Mouse (Mus musculus) heart, adult 2 months (tissue): Measurements from ENCODE around the gene Strip2. TPM values are rescaled to one million over a fixed set of nuclear protein-coding genes. Genes with fewer than 3 reads are reported as not detected.

ENCODE experiments used
- DNase-seq, 2 experiments: peaks; one replicate each; pipeline ENCODE4 v3.0.0; 2021
- H3K27ac ChIP-seq: fragments of 200-600 bp; 2 replicates; pipeline ENCODE4 v1.8.1; 2022
- H3K27me3 ChIP-seq: fragments of 200-500 bp; 2 replicates; pipeline ENCODE4 v1.6.1; 2012; ENCODE audit warnings: mild to moderate bottlenecking, low read length, inconsistent platforms, mixed read lengths; ENCODE audit not compliant: control insufficient read depth, insufficient read depth
- H3K36me3 ChIP-seq: fragments of 200-500 bp; 2 replicates; pipeline ENCODE4 v1.6.1; 2012; ENCODE audit warnings: low read length, inconsistent platforms; ENCODE audit not compliant: control insufficient read depth, insufficient read depth
- H3K4me1 ChIP-seq: fragments of 200-500 bp; 2 replicates; pipeline ENCODE4 v1.6.1; 2011; ENCODE audit warnings: low read length; ENCODE audit not compliant: control insufficient read depth, insufficient read depth
- H3K4me3 ChIP-seq: fragments of 200-600 bp; 2 replicates; pipeline ENCODE4 v1.8.1; 2022
- H3K79me2 ChIP-seq: fragments of 200-500 bp; replicated peaks from 2 replicates; pipeline ENCODE4 v1.6.1; 2012; ENCODE audit warnings: mild to moderate bottlenecking, inconsistent platforms, low read length, moderate library complexity, mixed read lengths; ENCODE audit not compliant: control insufficient read depth, insufficient read depth
- H3K9ac ChIP-seq: fragments of 200-500 bp; 2 replicates; pipeline ENCODE4 v1.6.1; 2012; ENCODE audit warnings: low read depth, mild to moderate bottlenecking, control low read depth, inconsistent platforms, low read length, mixed read lengths
- CTCF ChIP-seq: fragments of 200-600 bp; IDR thresholded peaks from 2 replicates; pipeline ENCODE4 v1.8.1; 2022; ENCODE audit warnings: antibody characterized with exemption, mild to moderate bottlenecking, moderate library complexity
- EP300 ChIP-seq: fragments of 200-500 bp; IDR thresholded peaks from 2 replicates; pipeline ENCODE4 v1.6.1; 2011; ENCODE audit warnings: low read depth, low read length, control low read depth; ENCODE audit not compliant: insufficient read depth
- POLR2A ChIP-seq: fragments of 200-500 bp; IDR thresholded peaks from 2 replicates; pipeline ENCODE4 v1.6.1; 2011; ENCODE audit warnings: mild to moderate bottlenecking, low read depth, low read length, control low read depth; ENCODE audit not compliant: insufficient read depth
- WGBS: fragments of 180-500 bp; shearing (Covaris S2); methylation state at CpG from one replicate; pipeline ENCODE4 v1.1.7; 2018; 5-methylcytosine and 5-hydroxymethylcytosine counted together
- intact Hi-C: fragments of 180-260 bp; cut with DNase I; formaldehyde crosslinking; loops from one replicate; pipeline ENCODE4 v1.15.1; 2025
- polyA plus RNA-seq: library from polyadenylated mRNA; depleted of rRNA; stranded (reverse); fragments of >200 nt; gene quantifications from 2 replicates; pipeline ENCODE4 v1.2.3, GENCODE M21; 2012
- total RNA-seq, 2 experiments: library from RNA; stranded (reverse); gene quantifications; 2 replicates each; pipeline ENCODE4 v1.2.3; 2021

Strip2 gene
- total and polyA plus RNA-seq, 3 experiments, result 24.2 to 49.8 (median 46.9) TPM

DNA sequence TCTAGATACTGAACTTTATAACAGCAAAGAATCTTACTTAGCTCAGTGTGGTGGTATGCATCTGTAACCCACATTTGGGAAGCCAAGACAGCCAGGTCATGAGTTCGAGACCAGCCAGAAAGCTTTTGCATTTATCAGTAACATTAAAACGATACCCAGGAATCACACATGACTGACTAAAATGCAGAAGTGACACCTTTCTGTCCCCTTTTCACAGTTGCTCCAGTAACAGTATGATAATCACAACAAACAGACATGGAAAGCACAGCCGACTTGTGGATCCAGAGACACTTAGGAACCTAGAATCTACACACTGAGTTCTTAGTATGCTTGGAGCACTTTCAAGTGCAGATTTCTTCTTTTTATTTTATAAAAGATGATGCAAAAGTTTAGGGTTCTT lies 36.0 kb upstream of the Strip2 start:
- 81% methylated on average over 3 of the region's 3 CpGs for WGBS
- Histone ChIP-seq H3K79me2 (no peaks in the 10 kb centered on the region), H3K36me3 (peaks cover 6% of the 10 kb centered on the region), H3K4me3 (no peak overlapping the region), H3K27ac (no peak overlapping the region), H3K4me1 (no peaks in the 10 kb centered on the region; the same call in 1 of the 2 replicates), H3K9ac (no peak overlapping the region), H3K27me3 (no peaks in the 10 kb centered on the region)
- TF ChIP-seq CTCF (no peak), POLR2A (no peak), EP300 (no peak)
- intact Hi-C loops, result no loop called here
- DNase-seq, result no peak

DNA sequence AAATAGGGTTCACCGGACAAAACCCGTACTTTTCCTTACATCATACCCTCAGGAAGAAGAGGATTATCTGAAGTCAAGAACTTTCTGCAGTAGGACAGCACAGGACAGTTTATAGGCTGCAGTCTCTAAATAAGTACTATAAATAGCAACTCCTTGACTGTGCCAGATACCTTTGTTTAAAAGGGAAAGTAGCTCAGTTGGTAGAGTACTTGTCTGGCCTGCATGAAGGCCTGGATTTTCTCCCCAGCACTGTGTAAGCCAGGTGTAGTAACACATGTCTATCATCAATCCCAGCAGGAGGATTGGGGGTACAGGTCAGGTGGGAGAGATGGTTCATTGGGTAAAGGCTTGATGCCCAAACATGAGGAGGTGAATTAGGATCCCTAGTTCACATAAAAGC lies 34.9 kb upstream of the Strip2 start:
- Histone ChIP-seq H3K36me3 (peaks cover 2% of the 10 kb centered on the region), H3K27me3 (no peaks in the 10 kb centered on the region), H3K27ac (peak overlapping the region; percentile 78), H3K79me2 (no peaks in the 10 kb centered on the region), H3K4me1 (no peaks in the 10 kb centered on the region; the same call in 1 of the 2 replicates), H3K4me3 (no peak overlapping the region), H3K9ac (no peak overlapping the region)
- intact Hi-C loops, result loop anchor here (2.0 kb wide), 1 partner anchor 21 kb away; no protein-coding TSS in a partner anchor
- 40% methylated on average over 2 of the region's 2 CpGs for WGBS
- no peak for DNase-seq
- no peak for TF ChIP-seq EP300
- TF ChIP-seq POLR2A, result no peak
- TF ChIP-seq CTCF, result no peak

DNA sequence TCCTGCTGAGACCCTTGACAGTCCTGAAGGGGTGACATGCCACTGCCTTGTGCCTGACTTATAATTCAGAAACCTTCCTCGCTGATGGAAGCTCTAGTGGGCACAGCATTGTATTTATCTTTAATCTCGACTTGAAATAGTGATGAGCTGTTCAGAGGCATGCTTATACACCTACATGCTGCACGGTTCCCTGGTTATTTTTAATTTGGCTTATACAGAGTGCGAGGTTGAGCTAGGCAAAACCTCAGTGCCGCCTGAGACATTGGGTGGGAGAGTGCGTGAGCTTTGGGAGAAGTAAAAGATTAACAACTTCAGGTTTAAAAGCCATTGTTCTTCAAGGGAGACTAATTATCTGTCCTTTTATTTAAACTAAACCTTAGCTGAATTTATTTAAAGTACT lies 33.9 kb upstream of the Strip2 start:
- Histone ChIP-seq H3K4me1 (no peaks in the 10 kb centered on the region; the same call in 1 of the 2 replicates), H3K27ac (no peak overlapping the region; the same call in 1 of the 2 replicates), H3K4me3 (no peak overlapping the region), H3K9ac (no peak overlapping the region), H3K36me3 (peaks cover 2% of the 10 kb centered on the region), H3K79me2 (no peaks in the 10 kb centered on the region), H3K27me3 (no peaks in the 10 kb centered on the region)
- TF ChIP-seq CTCF, result no peak
- TF ChIP-seq POLR2A, result no peak
- no peak for TF ChIP-seq EP300
- DNase-seq, result no peak
- intact Hi-C loops, result loop anchor here (2.0 kb wide), 1 partner anchor 20 kb away; no protein-coding TSS in a partner anchor
- WGBS, result 64% methylated on average over 6 of the region's 6 CpGs

DNA sequence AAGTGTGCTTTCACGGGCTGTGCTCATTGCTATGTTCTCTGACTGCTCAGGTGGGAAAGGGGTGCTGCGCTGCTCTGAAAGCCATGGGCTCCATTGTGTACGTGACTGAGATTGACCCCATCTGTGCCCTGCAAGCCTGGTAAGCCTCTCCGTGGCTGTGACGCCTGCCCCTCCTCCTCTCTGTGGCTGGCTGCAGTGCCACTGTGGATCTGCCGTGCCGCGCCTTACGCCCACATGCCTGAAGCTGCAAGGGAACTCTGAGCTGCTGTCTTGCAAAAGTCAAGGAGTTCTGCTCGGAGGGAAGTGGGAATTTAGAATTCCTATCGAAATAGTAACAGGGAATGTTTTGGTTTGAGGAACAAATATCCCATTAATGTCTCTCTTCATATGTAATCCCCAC lies 25.7 kb upstream of the Strip2 start:
- Histone ChIP-seq H3K4me1 (no peaks in the 10 kb centered on the region), H3K79me2 (no peaks in the 10 kb centered on the region), H3K9ac (no peak overlapping the region), H3K36me3 (no peaks in the 10 kb centered on the region), H3K4me3 (no peak overlapping the region), H3K27me3 (no peaks in the 10 kb centered on the region), H3K27ac (no peak overlapping the region)
- TF ChIP-seq POLR2A (no peak), CTCF (no peak), EP300 (no peak)
- no peak for DNase-seq
- 77% methylated on average over 11 of the region's 11 CpGs for WGBS
- intact Hi-C loops, result no loop called here

DNA sequence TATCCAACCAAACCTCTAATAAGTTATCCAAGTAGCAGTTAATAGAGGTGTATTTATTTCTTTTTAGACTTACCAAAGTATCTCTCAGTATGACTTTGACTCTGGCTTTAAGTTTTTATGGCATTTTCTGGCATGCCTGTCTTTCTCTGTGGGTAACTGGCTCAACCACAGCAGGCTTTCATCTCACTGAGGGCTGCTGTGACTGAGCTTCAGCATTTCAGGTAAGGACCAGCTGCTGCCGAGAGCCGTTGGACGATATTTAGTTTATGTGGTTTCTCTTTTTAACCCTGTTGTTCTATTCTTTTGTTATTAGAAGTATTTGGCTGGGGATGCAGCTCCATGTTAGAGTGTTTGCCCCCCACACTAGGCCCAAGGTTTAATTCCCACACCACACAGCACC lies 19.8 kb upstream of the Strip2 start:
- H3K27ac ChIP-seq, result no peak overlapping the region
- intact Hi-C loops, result no loop called here
- 95% methylated on average over 3 of the region's 3 CpGs for WGBS

DNA sequence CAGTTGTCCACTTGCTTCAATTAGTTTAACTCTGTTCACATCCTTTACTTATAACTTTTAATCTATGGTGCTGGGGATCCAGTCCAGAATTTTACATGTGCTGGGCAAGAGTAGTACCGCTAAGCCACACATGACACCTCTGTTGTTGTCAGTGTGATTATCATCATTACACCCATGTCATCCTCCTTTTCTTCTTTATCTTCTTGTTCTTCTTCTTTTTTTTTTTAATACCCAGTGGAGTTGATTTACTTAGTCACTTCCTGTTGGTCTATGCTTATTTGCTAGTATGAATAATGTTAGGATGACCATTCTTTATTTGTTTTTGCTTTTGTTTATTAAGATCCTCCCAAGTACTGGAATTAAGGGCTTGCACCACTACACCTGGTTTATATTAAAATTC lies 15.4 kb upstream of the Strip2 start:
- peaks cover 5% of the 10 kb centered on the region for H3K4me1 ChIP-seq
- 96% methylated on average over 1 of the region's 1 CpGs for WGBS
- no peak overlapping the region for H3K9ac ChIP-seq
- TF ChIP-seq CTCF (no peak), POLR2A (no peak), EP300 (no peak)
- H3K27ac ChIP-seq, result no peak overlapping the region
- no peaks in the 10 kb centered on the region for H3K27me3 ChIP-seq
- H3K36me3 ChIP-seq, result 0 out of 2 replicates have a peak, but pooled peaks cover 4% of the 10 kb centered on the region
- no peak overlapping the region for H3K4me3 ChIP-seq
- intact Hi-C loops, result no loop called here
- no peaks in the 10 kb centered on the region for H3K79me2 ChIP-seq
- no peak for DNase-seq

More for the DNA sequence above, 19.8 kb upstream of the Strip2 start:
- TF ChIP-seq CTCF, result no peak
- TF ChIP-seq EP300, result no peak
- no peak for TF ChIP-seq POLR2A
- Histone ChIP-seq H3K36me3 (no peaks in the 10 kb centered on the region), H3K79me2 (no peaks in the 10 kb centered on the region), H3K4me1 (no peaks in the 10 kb centered on the region), H3K27me3 (no peaks in the 10 kb centered on the region), H3K4me3 (no peak overlapping the region), H3K9ac (no peak overlapping the region)
- no peak for DNase-seq
